Mouse (Mus musculus) R1 (cell line): ENCODE measurements at regions not wholly inside any gene's neighbourhood (a gene's known extent, or its start where the extent isn't known, plus 50 kb on each side); places are given as distances from the start of the nearest gene placed in this dataset.
"Not testable (repeated sequence)": the region's sequence is repeated elsewhere in the genome, so short reads cannot be mapped to it uniquely, and the experiment has no call there.

ENCODE experiments used
- DNase-seq: peaks from one replicate; pipeline ENCODE4 v3.0.0-alpha.2; 2018; ENCODE audit warnings: low read depth, low spot score

DNA sequence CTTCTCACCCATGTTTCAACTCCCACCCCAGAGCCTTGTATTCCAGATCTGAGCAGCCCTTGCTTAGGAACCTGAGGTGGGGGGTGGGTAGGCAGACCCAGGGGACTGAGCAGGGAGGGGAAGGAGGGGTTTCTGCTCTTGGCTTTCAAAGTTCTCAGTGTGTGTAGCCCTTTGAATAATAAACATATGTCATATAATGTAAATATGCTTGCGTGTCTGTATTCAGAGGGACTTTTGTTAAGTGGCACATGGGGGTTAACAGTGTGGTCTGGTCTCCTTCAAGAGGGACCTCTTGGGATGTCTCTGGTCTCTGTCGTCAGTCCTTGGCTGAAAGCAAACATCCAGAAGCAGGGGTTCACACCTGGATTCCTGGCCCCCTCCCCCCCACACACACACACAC lies 149.1 kb upstream of the Rtl1 start:
- DNase-seq = no peak

DNA sequence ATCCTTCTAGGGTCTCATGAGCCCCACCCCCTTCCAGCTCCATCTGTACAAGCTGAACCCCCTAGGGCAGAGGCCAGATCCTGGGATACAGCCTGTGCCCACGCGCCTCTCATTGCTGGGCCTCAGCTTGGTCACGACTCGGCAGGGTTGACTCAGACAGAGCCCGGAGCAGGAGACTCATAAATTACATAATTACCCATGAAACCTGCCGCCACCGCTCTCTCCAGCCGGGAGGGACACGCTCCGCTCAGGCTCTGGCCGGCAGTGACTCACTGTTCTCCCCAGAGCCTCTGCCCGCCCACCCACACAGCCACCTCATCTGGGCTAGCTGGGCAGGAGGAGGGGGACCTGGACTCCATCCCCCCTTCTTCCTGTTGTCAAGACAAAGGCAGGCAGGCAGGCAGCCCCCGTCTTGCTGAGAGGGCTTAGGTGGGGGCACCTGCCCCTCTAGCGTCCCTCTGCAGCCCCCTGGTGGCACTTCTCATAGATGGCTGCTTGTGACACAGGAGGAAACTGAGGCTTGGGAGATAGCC lies 149.6 kb upstream of the Rtl1 start:
- peak; percentile 51 for DNase-seq

DNA sequence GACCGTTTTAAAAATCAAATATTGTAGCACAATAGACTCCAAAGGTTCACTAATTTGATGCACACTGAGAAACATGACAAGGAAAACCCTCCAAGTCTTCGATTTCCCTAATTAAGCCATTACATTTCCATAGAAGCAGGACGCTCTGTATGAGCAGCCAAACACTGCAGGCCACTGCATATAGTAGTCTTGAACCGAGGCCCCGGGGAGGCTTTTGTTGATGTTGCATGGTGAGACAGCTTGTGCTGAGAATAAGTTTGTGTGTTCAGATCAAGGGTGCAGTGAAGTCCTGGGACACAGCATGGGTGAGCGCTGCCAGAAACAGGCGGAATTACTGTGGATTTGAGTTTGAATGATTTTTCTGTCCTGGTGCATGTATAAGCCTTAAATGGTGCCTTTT lies 154.9 kb upstream of the Rtl1 start:
- no peak for DNase-seq

DNA sequence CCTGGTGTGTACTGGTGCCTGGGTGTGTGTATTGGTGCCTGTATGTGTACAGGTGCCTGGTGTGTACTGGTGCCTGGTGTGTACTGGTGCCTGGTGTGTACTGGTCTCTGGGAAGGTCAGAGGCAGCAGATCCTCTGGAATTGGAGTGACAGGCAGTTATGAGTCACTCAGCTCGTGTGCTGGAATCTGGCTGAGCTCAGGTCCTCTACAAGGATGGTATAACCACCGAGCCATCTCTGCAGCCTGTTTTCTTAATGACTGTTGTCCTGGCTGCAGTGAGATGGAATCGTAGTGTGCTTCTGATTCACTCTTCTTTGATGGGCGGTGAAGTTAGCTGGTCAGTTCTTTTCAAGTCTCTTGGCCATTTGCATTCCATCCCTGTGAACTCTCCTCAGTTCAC lies 164.2 kb upstream of the Rtl1 start:
- no peak for DNase-seq

DNA sequence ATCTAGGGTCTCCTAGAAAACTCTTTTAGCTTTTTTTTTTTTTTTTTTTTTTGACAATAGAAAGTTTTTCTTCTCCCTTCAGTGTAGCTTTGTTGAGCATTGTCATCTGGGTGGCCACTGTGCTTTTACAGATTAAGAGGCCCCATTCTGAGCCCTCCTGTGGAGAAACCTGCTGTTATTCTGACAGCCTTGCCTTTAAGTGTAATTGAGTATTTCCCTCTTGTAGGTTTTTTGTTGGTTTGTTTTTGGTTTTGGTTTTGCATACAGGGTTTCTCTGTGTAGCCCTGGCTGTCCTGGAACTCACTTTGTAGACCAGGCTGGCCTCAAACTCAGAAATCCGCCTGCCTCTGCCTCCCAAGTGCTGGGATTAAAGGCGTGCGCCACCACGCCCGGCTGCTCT lies 166.5 kb upstream of the Rtl1 start:
- DNase-seq = not testable (repeated sequence)

DNA sequence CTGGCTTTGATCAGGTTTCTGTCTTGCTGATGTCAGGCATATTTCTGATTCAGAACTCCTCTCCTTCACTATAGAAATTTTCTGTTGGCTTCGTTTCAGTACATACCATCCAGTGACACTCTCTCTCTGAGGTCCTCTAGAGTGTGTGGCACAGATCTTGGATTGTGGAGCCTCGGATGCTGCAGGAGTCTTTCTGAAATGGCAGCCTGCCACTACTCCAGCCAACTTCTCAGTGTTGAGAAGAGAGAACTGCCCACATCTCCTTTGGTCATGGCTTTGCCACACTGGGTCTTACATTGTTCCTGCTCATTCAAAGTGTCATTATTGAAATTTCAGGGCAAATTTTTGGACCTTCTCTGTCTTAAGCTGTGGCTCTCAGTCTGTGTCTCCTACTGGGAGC lies 172.4 kb upstream of the Rtl1 start:
- DNase-seq = no peak

DNA sequence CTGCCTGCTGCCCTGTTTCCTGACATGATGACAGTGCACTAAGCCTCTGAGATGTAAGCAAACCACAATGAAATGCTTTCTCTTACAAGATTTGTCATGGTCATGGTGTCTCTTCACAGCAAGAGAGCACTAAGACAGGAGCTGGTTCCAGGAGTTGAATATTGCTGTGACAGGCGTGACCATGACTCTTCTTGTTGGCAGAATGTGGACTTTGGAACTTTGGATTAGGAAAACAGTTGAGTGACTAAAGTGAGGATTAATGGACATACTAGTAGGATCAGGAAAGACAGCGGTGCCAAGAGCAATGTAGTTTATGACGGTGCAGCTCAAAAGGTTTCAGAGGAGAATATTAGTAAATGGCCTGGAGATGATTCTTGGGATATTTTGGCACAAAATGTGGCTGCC lies 173.8 kb upstream of the Rtl1 start:
- DNase-seq = no peak

DNA sequence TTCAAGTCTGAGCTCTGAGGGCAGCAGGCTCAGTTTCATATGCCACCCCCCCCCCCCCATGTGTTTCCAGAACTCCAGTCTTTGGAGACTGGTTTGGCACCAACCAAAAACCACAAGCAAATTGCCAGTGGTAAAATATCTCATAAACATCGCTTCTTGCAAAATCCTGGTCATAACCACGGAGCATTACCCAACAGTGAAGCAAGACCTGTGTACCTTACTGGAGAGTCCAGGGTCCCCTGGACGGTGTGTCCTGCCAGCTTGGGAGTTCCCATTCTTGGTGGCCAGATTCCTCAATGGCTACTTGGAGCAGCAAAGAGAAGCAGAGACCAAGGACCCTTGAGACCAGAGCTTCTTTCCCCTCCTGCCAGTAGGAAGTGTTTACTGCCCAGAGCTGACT lies 198.7 kb upstream of the Rtl1 start:
- no peak for DNase-seq

DNA sequence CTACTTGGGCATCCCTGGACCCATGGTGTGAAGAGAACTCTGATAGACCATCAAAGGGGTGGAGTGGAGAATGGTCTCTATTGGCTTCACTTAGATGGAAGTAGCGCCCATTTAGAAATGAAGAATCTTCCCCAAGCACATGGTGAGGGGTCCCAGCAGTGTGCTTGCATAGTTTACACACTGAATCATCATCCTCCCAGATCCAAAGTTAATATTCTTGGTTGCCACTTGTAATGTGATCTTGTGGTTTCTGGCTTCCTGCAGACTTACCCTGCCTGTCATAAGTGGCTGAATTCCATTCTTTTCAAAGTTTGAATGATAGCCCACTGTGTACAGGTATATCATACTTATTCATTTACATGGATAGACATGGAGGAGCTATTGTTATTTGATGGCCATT lies 199.3 kb upstream of the Rtl1 start:
- no peak for DNase-seq

DNA sequence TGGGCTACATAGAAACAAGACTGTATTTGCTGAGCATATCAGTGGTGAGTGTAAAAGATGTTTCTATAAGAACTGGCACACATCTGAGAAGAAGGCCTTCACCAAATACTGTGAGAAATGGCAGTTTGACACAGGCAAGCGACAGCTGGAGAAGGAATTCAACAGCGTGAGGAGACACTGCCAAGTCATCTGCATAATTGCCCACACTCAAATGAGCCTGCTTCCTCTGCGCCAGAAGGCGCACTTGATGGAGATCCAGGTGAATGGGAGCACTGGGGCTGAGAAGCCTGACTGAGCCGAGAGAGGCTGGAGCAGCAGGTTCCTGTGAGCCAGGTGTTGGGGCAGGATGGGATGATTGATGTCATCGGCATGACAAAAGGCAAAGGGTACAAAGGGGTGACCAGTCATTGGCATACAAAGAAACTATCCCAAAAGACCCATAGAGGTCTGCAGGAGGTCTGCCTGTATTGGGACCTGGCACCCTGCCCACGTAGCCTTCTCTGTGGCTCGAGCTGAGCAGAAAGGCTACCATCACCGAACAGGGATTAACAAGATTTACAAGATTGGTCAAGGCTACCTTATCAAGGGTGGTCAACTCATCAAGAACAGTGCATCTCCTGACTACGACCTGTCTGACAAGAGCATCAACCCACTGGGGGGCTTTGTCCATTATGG lies 227.2 kb upstream of the Rtl1 start:
- no peak for DNase-seq

DNA sequence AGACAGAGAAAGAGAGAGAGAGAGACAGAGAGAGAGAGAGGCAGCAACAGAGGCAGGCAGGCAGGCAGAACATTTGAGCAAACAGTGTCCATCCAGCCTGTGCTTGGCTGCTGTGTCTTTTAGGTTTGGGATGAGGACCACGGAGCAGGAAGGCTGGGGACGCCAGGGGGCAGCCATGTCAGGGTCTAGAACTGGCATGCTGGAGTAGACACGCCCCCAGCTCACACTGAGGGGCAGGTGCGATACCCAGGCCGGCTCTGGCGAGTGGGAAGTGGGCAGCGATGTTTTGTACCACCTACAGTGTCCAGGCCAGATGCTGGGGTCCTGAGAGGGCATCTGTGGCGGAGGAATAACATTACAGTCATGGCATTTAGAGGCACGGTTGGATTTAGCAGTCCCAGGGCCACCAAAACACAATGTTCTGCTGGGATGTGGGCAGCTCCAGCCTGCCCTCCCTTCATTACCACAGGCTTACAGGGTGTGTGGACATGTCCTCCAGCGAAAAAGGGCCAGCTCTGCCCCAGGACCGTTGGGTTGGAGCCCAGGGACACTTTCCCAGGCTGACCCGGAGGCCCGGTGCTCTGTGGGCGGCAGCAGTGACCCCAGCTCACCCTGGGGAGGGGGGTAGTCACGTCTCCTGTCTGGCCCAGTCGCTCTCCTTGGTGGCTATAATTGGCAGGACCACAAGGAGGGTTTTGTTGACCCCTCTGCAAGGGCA lies 230.3 kb upstream of the Rtl1 start:
- DNase-seq = peak; percentile 36

DNA sequence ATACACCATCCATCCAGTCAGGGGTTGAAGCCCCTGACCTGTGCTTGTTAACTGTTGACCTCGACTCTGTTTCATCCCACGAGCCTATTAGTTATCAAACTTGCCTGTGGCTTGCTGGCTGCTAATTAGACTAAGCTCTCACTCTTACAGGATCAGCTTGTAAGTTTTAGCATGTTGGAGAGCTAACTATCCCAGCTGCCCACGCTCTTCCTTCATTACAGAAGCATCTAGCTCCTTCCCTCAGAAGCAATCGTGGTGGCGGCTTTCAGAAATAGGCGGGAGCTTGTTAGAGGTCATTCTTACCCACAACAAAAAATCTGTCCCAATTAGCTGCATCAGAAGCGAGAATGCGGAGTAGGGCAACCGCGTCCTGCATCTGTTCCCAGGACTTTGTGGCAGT lies 232.8 kb upstream of the Rtl1 start:
- no peak for DNase-seq

DNA sequence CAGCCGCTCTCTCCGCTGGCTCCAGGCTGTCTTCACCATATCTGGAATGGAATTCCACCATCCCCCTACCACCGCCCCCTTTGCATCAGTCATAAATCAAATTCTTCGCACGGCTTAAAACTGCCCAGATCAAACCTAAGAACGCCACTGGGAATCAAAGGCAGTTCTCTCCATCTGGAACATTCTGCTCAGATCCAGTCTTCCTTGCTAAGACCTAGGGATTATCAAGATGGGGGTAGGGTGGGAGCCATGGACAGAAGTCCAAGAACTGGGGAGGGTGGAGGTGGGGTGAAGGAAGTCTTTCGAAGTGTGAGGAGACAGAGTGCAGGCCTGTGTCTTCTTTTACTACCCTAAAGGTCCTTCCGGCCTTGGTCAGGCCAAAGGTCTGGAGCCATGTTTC lies 236.4 kb upstream of the Rtl1 start:
- no peak for DNase-seq

DNA sequence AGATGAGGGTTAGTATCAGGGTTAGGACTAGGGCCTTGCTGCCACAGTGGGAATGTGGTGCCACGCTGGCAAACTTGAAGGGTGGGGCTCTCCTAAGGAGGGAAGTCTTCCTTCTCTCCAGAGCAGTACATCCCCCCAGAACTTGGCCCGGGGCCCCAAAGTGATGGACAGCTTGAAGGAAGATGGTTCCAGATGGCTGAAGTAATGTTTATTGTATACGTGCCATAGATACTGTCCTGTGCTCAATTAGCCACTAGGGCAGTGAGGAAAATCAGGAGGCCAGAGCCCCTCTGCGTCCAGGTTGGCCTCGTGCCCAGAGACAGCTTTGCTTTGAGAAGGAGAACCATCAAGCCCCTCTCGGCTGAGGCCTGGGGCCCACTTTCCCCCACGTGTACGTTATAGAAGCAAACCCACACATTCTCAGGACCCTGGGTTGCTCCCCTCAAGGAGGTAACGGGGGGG lies 239.0 kb upstream of the Rtl1 start:
- DNase-seq = no peak

DNA sequence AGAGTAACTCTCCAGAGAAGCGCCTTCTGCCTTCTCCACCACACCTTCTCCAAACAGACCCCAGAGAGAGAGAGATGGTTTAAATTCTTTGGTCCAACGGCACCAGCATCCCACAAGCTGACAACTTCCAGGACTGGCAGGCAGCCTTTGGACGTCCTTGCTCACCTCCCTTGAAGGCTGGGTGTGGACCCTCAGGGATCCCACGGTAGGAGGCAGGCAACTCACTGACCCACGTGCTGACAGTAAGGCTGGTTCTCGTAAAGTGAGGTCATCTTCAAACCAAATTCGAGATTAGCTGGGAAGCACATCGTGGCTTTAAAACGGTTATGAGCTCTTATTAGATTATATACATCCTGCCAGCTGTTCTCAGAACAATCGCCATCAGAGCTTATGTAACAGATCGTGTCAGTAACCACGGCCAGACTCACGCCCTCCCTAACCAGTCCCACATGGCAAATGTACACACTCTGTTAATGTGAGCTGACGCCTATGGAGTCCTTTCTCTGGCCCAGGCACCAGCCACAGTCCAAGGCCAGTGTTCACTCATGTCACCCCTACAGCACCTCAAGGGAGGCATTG lies 239.9 kb upstream of the Rtl1 start:
- DNase-seq = no peak

DNA sequence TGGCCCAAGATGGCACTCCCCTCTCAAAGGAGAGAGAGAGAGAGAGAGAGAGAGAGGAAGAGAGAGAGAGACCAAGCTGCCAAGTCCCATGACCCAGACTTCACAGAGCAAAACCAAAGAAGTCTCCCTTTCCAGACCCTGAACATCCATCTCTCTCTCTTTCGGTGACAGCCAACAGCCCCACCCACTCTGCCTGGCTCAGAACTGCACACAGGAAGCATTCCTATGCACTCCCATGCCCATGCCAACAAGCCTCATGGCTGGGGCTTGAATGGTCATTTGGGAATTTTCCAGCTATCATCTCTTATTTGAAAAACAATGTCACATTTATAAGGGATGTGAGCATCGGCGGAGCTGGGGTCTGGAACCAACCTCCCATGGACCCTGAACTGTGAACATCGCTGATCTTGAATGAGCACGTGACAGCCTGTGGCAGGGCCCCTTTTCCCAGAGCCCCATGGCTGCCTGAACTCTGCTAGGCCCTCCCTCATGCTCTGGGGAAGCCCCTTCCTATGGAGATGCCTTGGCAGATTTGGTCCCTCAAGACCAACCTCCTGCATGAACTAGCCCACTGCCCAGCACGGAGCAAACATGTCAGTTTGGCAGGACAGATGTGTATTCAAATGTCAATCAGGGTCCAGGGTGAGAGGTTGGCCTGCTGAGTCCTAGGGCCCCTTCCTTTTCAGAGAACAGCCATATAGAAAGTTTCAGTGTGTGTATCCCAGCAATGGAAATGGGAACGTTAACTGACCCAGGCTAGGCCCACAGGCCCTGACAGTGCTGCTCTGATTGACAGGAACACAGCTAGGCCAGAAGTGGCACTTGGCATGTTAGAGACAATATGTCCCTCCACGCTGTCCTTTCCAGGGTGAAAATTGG lies 244.8 kb upstream of the Rtl1 start:
- no peak for DNase-seq

DNA sequence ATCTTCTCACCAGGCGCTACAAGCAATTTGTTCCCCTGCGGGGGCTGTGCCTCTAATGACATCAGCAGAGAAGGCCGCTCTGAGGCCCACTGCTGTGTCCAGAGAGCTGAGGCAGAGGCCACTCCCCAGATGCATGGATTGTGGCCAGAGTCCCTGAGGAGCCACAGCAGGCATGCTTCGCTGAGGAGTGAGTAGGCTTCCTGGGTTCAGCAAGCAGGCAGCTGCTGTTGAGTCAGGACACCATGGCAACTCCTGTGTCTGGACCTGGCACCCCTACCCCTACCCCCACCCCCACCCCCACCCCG lies 245.4 kb upstream of the Rtl1 start:
- no peak for DNase-seq

DNA sequence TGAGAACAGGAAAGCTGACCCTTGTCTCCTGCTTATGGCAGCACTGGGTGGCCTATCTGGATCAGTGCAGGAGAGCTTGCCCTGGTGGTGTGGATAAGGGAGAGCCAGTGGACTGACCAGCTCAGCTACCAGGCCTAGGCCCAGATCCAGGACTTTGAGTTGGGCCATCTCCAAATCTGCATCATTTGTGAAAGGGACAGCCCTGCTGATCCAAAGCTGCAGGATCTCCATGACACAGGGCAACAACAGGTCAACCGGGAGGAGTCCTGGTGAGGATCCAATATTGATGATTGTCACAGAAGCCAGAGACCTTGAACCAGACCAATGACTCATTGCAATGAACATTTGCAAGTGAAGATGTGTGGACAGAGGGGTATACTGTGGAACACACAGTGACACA lies 256.2 kb upstream of the Rtl1 start:
- no peak for DNase-seq

DNA sequence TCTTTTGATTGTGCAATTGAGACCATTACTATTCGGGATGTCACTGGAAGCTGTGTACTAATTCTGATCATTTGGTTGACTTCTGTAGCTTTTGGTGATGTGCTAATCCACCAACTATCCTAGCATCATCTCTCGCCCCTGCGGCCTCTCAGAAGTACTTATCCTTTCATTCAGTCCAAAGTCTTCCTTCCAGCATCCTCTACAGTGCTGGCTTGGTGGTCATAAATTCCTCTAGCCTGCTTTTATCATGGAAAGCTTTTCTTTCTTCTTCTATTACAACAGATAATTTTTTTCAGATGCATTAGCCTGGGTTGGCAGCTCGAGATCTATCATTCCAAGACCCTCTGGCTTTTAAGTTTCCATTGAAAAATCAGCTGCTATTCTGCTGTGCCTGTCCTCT lies 257.6 kb upstream of the Rtl1 start:
- DNase-seq = no peak

DNA sequence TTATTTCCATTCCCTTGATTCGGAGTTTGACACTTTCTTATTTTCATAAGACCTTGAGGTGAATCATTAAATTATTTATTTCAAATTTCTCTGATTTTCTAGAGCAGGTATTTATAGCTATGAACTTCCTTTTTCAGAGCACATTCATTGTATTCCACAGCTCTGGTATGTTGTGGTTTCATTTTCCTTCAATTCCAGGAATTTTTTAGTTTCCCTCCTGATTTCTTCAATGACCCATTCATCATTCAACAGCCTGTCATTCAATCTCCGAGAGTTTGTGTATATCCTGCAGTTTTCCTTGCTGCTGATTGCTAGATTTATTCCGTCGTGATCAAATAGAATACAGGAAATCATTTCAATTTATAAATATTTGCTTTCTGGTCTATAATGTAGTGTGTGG lies 264.7 kb upstream of the Rtl1 start:
- no peak for DNase-seq

DNA sequence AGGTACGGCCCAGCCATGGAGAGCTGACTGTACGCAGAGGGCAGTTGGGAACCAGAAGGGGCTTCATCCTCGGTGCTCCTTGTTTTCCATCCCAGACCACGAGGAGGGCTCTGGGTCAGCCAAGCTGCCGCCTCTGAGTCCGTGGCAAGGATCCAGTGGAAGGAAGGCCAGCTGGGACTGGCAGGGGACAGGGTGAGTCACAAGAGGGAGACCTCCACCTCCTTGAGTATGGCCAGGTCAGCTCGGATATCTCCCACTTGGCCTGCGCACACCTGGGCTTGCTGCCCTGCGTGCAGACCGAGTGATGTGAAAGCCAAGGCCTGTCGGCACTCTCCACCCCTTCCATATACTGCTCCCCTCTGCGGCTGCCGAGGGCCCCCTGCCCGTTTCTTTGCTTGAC lies 270.9 kb upstream of the Rtl1 start:
- no peak for DNase-seq

DNA sequence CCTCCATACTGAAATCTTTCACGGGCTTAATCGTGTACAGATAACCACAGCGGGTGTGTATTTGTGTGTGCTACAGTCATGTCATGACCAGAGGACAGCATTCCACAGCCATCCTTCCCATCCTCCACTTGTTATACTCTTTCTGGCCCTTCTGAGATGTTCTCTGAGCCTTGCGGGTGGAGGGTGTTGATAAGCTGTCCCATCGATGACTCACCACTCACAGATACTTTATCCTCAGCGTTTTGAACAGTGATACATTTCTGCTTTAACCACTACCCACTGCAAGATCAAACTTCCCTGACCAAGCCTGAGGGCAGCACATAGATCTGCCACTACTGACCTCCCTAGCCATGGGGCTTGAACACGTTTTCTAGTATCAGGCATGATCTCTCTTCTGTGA lies 274.3 kb upstream of the Rtl1 start:
- DNase-seq = no peak
